Mouse (Mus musculus): ENCODE data around the gene Gbf1. TPM values are rescaled to one million over a fixed set of nuclear protein-coding genes. Genes with fewer than 3 reads are reported as not detected.
A peak's percentile ranks its signal among the peaks of the same experiment; 100 is the strongest.

Gbf1 gene
- total RNA-seq (2014; rRNA removed) (44.9 and 54.4 TPM in 2 replicates), polyA plus RNA-seq (2015; fragmentation: Nextera tagmentation; extraction: Ambion mirVana) (29.7 and 41.9 TPM in 2 replicates)

GRCm38 (mm10) chr19:46152127-46152803 lies at the start of gene Gbf1:
Gene Gbf1, plus strand, starts transcription at chr19:46152509.
- Histone ChIP-seq H3K9ac (peak within 1 kb of the TSS; percentile 69), H3K4me3 (ENCODE audit: low read depth, low read length) (peak within 1 kb of the TSS; percentile 69), H3K9me3 (ENCODE audit: low read length) (no peaks in the 10 kb centered on the region), H3K4me2 (ENCODE audit: low read depth) (peak within 1 kb of the TSS; percentile 69), H3K27ac (ENCODE audit: low read depth, low read length) (peak within 1 kb of the TSS; percentile 74), H3K4me1 (ENCODE audit: insufficient read depth) (peaks cover 27% of the 10 kb centered on the region; the same call in 1 of the 2 replicates), H3K36me3 (ENCODE audit: insufficient read depth) (no peaks in the 10 kb centered on the region), H3K27me3 (ENCODE audit: insufficient read depth, low read length) (peaks cover 30% of the 10 kb centered on the region)
- 2% methylated on average over 37 of the region's 37 CpGs for WGBS
- TF ChIP-seq CTCF (IDR thresholded peaks at IDR 0.05; ENCODE audit: low read depth), result no peak
- ATAC-seq, result peak; percentile 98
- DNase-seq, result peak; percentile 98

GRCm38 (mm10) chr19:46103437-46104186 lies 48.7 kb upstream of the Gbf1 start:
- DNase-seq, result no peak
- no peak overlapping the region for H3K4me3 ChIP-seq (ENCODE audit: low read depth, low read length)
- 82% methylated on average over 6 of the region's 6 CpGs for WGBS

GRCm38 (mm10) chr19:46104187-46104557 lies 48.1 kb upstream of the Gbf1 start:
- H3K4me1 ChIP-seq (ENCODE audit: insufficient read depth), result no peaks in the 10 kb centered on the region
- H3K27me3 ChIP-seq (ENCODE audit: insufficient read depth, low read length), result no peaks in the 10 kb centered on the region
- no peaks in the 10 kb centered on the region for H3K9me3 ChIP-seq (ENCODE audit: low read length)
- H3K4me2 ChIP-seq (ENCODE audit: low read depth), result no peak overlapping the region
- H3K27ac ChIP-seq (ENCODE audit: low read depth, low read length), result no peak overlapping the region
- no peak for TF ChIP-seq CTCF (IDR thresholded peaks at IDR 0.05; ENCODE audit: low read depth)
- no peak for DNase-seq
- no peaks in the 10 kb centered on the region for H3K36me3 ChIP-seq (ENCODE audit: insufficient read depth)
- H3K4me3 ChIP-seq (ENCODE audit: low read depth, low read length), result no peak overlapping the region
- no peak for ATAC-seq
- 87% methylated on average over 2 of the region's 2 CpGs for WGBS
- no peak overlapping the region for H3K9ac ChIP-seq

More at GRCm38 (mm10) chr19:46103437-46104186, 48.7 kb upstream of the Gbf1 start:
- H3K9ac ChIP-seq, result no peak overlapping the region
- no peak overlapping the region for H3K27ac ChIP-seq (ENCODE audit: low read depth, low read length)
- H3K27me3 ChIP-seq (ENCODE audit: insufficient read depth, low read length), result no peaks in the 10 kb centered on the region
- no peaks in the 10 kb centered on the region for H3K9me3 ChIP-seq (ENCODE audit: low read length)
- no peaks in the 10 kb centered on the region for H3K36me3 ChIP-seq (ENCODE audit: insufficient read depth)
- H3K4me2 ChIP-seq (ENCODE audit: low read depth), result no peak overlapping the region
- ATAC-seq, result no peak
- H3K4me1 ChIP-seq (ENCODE audit: insufficient read depth), result no peaks in the 10 kb centered on the region
- TF ChIP-seq CTCF (IDR thresholded peaks at IDR 0.05; ENCODE audit: low read depth), result no peak

GRCm38 (mm10) chr19:46110214-46110613 lies 42.1 kb upstream of the Gbf1 start:
- 60% methylated on average over 2 of the region's 2 CpGs for WGBS
- DNase-seq (no peak), ATAC-seq (no peak)
- Histone ChIP-seq H3K9me3 (ENCODE audit: low read length) (no peaks in the 10 kb centered on the region), H3K36me3 (ENCODE audit: insufficient read depth) (no peaks in the 10 kb centered on the region), H3K27me3 (ENCODE audit: insufficient read depth, low read length) (no peaks in the 10 kb centered on the region), H3K4me1 (ENCODE audit: insufficient read depth) (no peaks in the 10 kb centered on the region), H3K27ac (ENCODE audit: low read depth, low read length) (no peak overlapping the region), H3K9ac (no peak overlapping the region), H3K4me3 (ENCODE audit: low read depth, low read length) (no peak overlapping the region), H3K4me2 (ENCODE audit: low read depth) (no peak overlapping the region)
- TF ChIP-seq CTCF (IDR thresholded peaks at IDR 0.05; ENCODE audit: low read depth), result no peak

GRCm38 (mm10) chr19:46110781-46111180 lies 41.5 kb upstream of the Gbf1 start:
- 90% methylated on average over 5 of the region's 5 CpGs for WGBS
- ATAC-seq, result no peak
- TF ChIP-seq CTCF (IDR thresholded peaks at IDR 0.05; ENCODE audit: low read depth), result no peak
- Histone ChIP-seq H3K36me3 (ENCODE audit: insufficient read depth) (no peaks in the 10 kb centered on the region), H3K9me3 (ENCODE audit: low read length) (no peaks in the 10 kb centered on the region), H3K4me2 (ENCODE audit: low read depth) (no peak overlapping the region), H3K9ac (no peak overlapping the region), H3K27ac (ENCODE audit: low read depth, low read length) (no peak overlapping the region), H3K4me1 (ENCODE audit: insufficient read depth) (no peaks in the 10 kb centered on the region), H3K27me3 (ENCODE audit: insufficient read depth, low read length) (no peaks in the 10 kb centered on the region), H3K4me3 (ENCODE audit: low read depth, low read length) (no peak overlapping the region)
- DNase-seq, result no peak

- H3K4me3 ChIP-seq (ENCODE audit: low read depth, low read length), result no peak overlapping the region
- TF ChIP-seq CTCF (IDR thresholded peaks at IDR 0.05; ENCODE audit: low read depth), result no peak
- H3K9me3 ChIP-seq (ENCODE audit: low read length), result no peaks in the 10 kb centered on the region
Measured at GRCm38 (mm10) chr19:46114617-46115016, 37.7 kb upstream of the Gbf1 start.

GRCm38 (mm10) chr19:46119458-46119857 lies 32.9 kb upstream of the Gbf1 start:
- Histone ChIP-seq H3K9me3 (ENCODE audit: low read length) (no peaks in the 10 kb centered on the region), H3K4me2 (ENCODE audit: low read depth) (no peak overlapping the region), H3K27me3 (ENCODE audit: insufficient read depth, low read length) (0 out of 2 replicates have a peak, but pooled peaks cover 3% of the 10 kb centered on the region), H3K36me3 (ENCODE audit: insufficient read depth) (no peaks in the 10 kb centered on the region), H3K4me3 (ENCODE audit: low read depth, low read length) (no peak overlapping the region), H3K4me1 (ENCODE audit: insufficient read depth) (no peaks in the 10 kb centered on the region), H3K27ac (ENCODE audit: low read depth, low read length) (no peak overlapping the region), H3K9ac (no peak overlapping the region)
- ATAC-seq (no peak), DNase-seq (no peak)
- 92% methylated on average over 3 of the region's 3 CpGs for WGBS
- TF ChIP-seq CTCF (IDR thresholded peaks at IDR 0.05; ENCODE audit: low read depth), result no peak

More at GRCm38 (mm10) chr19:46114617-46115016, 37.7 kb upstream of the Gbf1 start:
- ATAC-seq (no peak), DNase-seq (no peak)
- no peaks in the 10 kb centered on the region for H3K36me3 ChIP-seq (ENCODE audit: insufficient read depth)
- no peak overlapping the region for H3K9ac ChIP-seq
- no peaks in the 10 kb centered on the region for H3K27me3 ChIP-seq (ENCODE audit: insufficient read depth, low read length)
- H3K27ac ChIP-seq (ENCODE audit: low read depth, low read length), result no peak overlapping the region
- H3K4me2 ChIP-seq (ENCODE audit: low read depth), result no peak overlapping the region
- 54% methylated on average over 4 of the region's 4 CpGs for WGBS
- H3K4me1 ChIP-seq (ENCODE audit: insufficient read depth), result no peaks in the 10 kb centered on the region
